Mouse (Mus musculus): Measurements from ENCODE around the gene Thsd1. TPM values are rescaled to one million over a fixed set of nuclear protein-coding genes. Genes with fewer than 3 reads are reported as not detected.
"Not testable (repeated sequence)": the region's sequence is repeated elsewhere in the genome, so short reads cannot be mapped to it uniquely, and the experiment has no call there.

The Thsd1 gene
- polyA plus RNA-seq, 1 experiment: 0.07 TPM

- no peaks in the 10 kb centered on the region for H3K27me3 ChIP-seq (ENCODE audit: control insufficient read depth, insufficient read depth, insufficient read length)
- H3ac ChIP-seq (ENCODE audit: control insufficient read depth, insufficient read length): no peak overlapping the region
- TF ChIP-seq SRF (IDR thresholded peaks at IDR 0.05; ENCODE audit: control insufficient read depth, insufficient read length, low read depth): no peak
- TF ChIP-seq MYOD1 (IDR thresholded peaks at IDR 0.05; ENCODE audit: control insufficient read depth in 1 of 3, insufficient read length in 2 of 3, low read depth in 2 of 3): no peak
- no peak for TF ChIP-seq CEBPB (IDR thresholded peaks at IDR 0.05; ENCODE audit: insufficient read depth, poor library complexity, severe bottlenecking)
- TF ChIP-seq TCF12 (IDR thresholded peaks at IDR 0.05; ENCODE audit: insufficient read depth, poor library complexity, severe bottlenecking): no peak
- no peak for TF ChIP-seq MYOG (IDR thresholded peaks at IDR 0.05; ENCODE audit: control insufficient read depth in 1 of 3, insufficient read depth in 1 of 3, insufficient read length in 2 of 3, low read depth in 2 of 3)
- no peak for TF ChIP-seq TCF3 (IDR thresholded peaks at IDR 0.05; ENCODE audit: insufficient read length, low read depth)
These were observed 47.5 kb downstream of the Thsd1 start for GRCm38 (mm10) chr8:22274641-22275040.

GRCm38 (mm10) chr8:22282999-22283491, 55.9 kb downstream of the Thsd1 start, which contains the start of gene Tpte:
TSS of gene Tpte (plus strand) at chr8:22283441.
- H3K36me3 ChIP-seq (ENCODE audit: control insufficient read depth, insufficient read depth): no peaks in the 10 kb centered on the region
- no peaks in the 10 kb centered on the region for H3K79me2 ChIP-seq (ENCODE audit: control insufficient read depth, insufficient read depth)
- no peaks in the 10 kb centered on the region for H3K27me3 ChIP-seq (ENCODE audit: control insufficient read depth, insufficient read depth, insufficient read length)
- no peak for TF ChIP-seq TCF12 (IDR thresholded peaks at IDR 0.05; ENCODE audit: insufficient read depth, poor library complexity, severe bottlenecking)
- no peak for TF ChIP-seq CEBPB (IDR thresholded peaks at IDR 0.05; ENCODE audit: insufficient read depth, poor library complexity, severe bottlenecking)
- TF ChIP-seq SRF (IDR thresholded peaks at IDR 0.05; ENCODE audit: control insufficient read depth, insufficient read length, low read depth): no peak
- no peak for TF ChIP-seq TCF3 (IDR thresholded peaks at IDR 0.05; ENCODE audit: insufficient read length, low read depth)
- TF ChIP-seq USF1 (IDR thresholded peaks at IDR 0.05; ENCODE audit: low read depth): no peak
- no peak for TF ChIP-seq POLR2AphosphoS2 (IDR thresholded peaks at IDR 0.05; ENCODE audit: insufficient read length, low read depth)
- H3K4me3 ChIP-seq: no peak within 1 kb of the TSS
- H3K4me2 ChIP-seq (ENCODE audit: low read depth): no peak within 1 kb of the TSS
- no peak within 1 kb of the TSS for H3ac ChIP-seq (ENCODE audit: control insufficient read depth, insufficient read length)

More at GRCm38 (mm10) chr8:22274641-22275040, 47.5 kb downstream of the Thsd1 start:
- H3K4me2 ChIP-seq (ENCODE audit: low read depth): no peak overlapping the region
- no peak overlapping the region for H3K4me3 ChIP-seq
- no peaks in the 10 kb centered on the region for H3K79me2 ChIP-seq (ENCODE audit: control insufficient read depth, insufficient read depth)
- H3K36me3 ChIP-seq (ENCODE audit: control insufficient read depth, insufficient read depth): no peaks in the 10 kb centered on the region

- no peak for TF ChIP-seq POLR2A (IDR thresholded peaks at IDR 0.05; ENCODE audit: insufficient read length, low read depth)
- TF ChIP-seq TCF12 (IDR thresholded peaks at IDR 0.05; ENCODE audit: insufficient read depth, poor library complexity, severe bottlenecking): no peak
- no peak for TF ChIP-seq MYOG (IDR thresholded peaks at IDR 0.05; ENCODE audit: control insufficient read depth in 1 of 3, insufficient read depth in 1 of 3, insufficient read length in 2 of 3, low read depth in 2 of 3)
- TF ChIP-seq SRF (IDR thresholded peaks at IDR 0.05; ENCODE audit: control insufficient read depth, insufficient read length, low read depth): no peak
- TF ChIP-seq E2F4 (IDR thresholded peaks at IDR 0.05; ENCODE audit: insufficient read depth): no peak
- TF ChIP-seq CEBPB (IDR thresholded peaks at IDR 0.05; ENCODE audit: insufficient read depth, poor library complexity, severe bottlenecking): no peak
- TF ChIP-seq MAX (IDR thresholded peaks at IDR 0.05; ENCODE audit: low read depth): no peak
- TF ChIP-seq POLR2AphosphoS2 (IDR thresholded peaks at IDR 0.05; ENCODE audit: insufficient read length, low read depth): no peak
- no peak for TF ChIP-seq TCF3 (IDR thresholded peaks at IDR 0.05; ENCODE audit: insufficient read length, low read depth)
- no peak for TF ChIP-seq MYOD1 (IDR thresholded peaks at IDR 0.05; ENCODE audit: control insufficient read depth in 1 of 3, insufficient read length in 2 of 3, low read depth in 2 of 3)
- no peak for TF ChIP-seq REST (IDR thresholded peaks at IDR 0.05; ENCODE audit: insufficient read depth, insufficient read length)
- no peak for TF ChIP-seq USF1 (IDR thresholded peaks at IDR 0.05; ENCODE audit: low read depth)
- Histone ChIP-seq H3K79me2 (ENCODE audit: control insufficient read depth, insufficient read depth) (no peaks in the 10 kb centered on the region), H3ac (ENCODE audit: control insufficient read depth, insufficient read length) (no peak overlapping the region), H3K27me3 (ENCODE audit: control insufficient read depth, insufficient read depth, insufficient read length) (peaks cover 14% of the 10 kb centered on the region), H3K36me3 (ENCODE audit: control insufficient read depth, insufficient read depth) (no peaks in the 10 kb centered on the region), H3K4me2 (ENCODE audit: low read depth) (no peak overlapping the region), H3K4me3 (no peak overlapping the region)
These were observed 75.2 kb downstream of the Thsd1 start for GRCm38 (mm10) chr8:22302326-22302725.

- Histone ChIP-seq H3K79me2 (ENCODE audit: control insufficient read depth, insufficient read depth) (no peaks in the 10 kb centered on the region), H3ac (ENCODE audit: control insufficient read depth, insufficient read length) (no peak overlapping the region), H3K4me3 (no peak overlapping the region), H3K36me3 (ENCODE audit: control insufficient read depth, insufficient read depth) (no peaks in the 10 kb centered on the region), H3K27me3 (ENCODE audit: control insufficient read depth, insufficient read depth, insufficient read length) (peaks cover 14% of the 10 kb centered on the region), H3K4me2 (ENCODE audit: low read depth) (peak overlapping the region; percentile 42)
- TF ChIP-seq SRF (IDR thresholded peaks at IDR 0.05; ENCODE audit: control insufficient read depth, insufficient read length, low read depth) (no peak), MYOG (IDR thresholded peaks at IDR 0.05; ENCODE audit: control insufficient read depth in 1 of 3, insufficient read depth in 1 of 3, insufficient read length in 2 of 3, low read depth in 2 of 3) (no peak)
These were observed 75.8 kb downstream of the Thsd1 start for GRCm38 (mm10) chr8:22302896-22303306.

GRCm38 (mm10) chr8:22304045-22304444, 76.9 kb downstream of the Thsd1 start:
- not testable (repeated sequence) for H3K4me3 ChIP-seq; H3K27me3 ChIP-seq (ENCODE audit: control insufficient read depth, insufficient read depth, insufficient read length); H3K79me2 ChIP-seq (ENCODE audit: control insufficient read depth, insufficient read depth); H3K4me2 ChIP-seq (ENCODE audit: low read depth); H3ac ChIP-seq (ENCODE audit: control insufficient read depth, insufficient read length); H3K36me3 ChIP-seq (ENCODE audit: control insufficient read depth, insufficient read depth)

- Histone ChIP-seq H3K4me3 (no peak overlapping the region), H3ac (ENCODE audit: control insufficient read depth, insufficient read length) (no peak overlapping the region), H3K79me2 (ENCODE audit: control insufficient read depth, insufficient read depth) (no peaks in the 10 kb centered on the region), H3K36me3 (ENCODE audit: control insufficient read depth, insufficient read depth) (no peaks in the 10 kb centered on the region), H3K27me3 (ENCODE audit: control insufficient read depth, insufficient read depth, insufficient read length) (peaks cover 8% of the 10 kb centered on the region), H3K4me2 (ENCODE audit: low read depth) (no peak overlapping the region)
- TF ChIP-seq TCF3 (IDR thresholded peaks at IDR 0.05; ENCODE audit: insufficient read length, low read depth) (no peak), E2F4 (IDR thresholded peaks at IDR 0.05; ENCODE audit: insufficient read depth) (no peak), MYOD1 (IDR thresholded peaks at IDR 0.05; ENCODE audit: control insufficient read depth in 1 of 3, insufficient read length in 2 of 3, low read depth in 2 of 3) (no peak), MYOG (IDR thresholded peaks at IDR 0.05; ENCODE audit: control insufficient read depth in 1 of 3, insufficient read depth in 1 of 3, insufficient read length in 2 of 3, low read depth in 2 of 3) (no peak), USF1 (IDR thresholded peaks at IDR 0.05; ENCODE audit: low read depth) (no peak), SRF (IDR thresholded peaks at IDR 0.05; ENCODE audit: control insufficient read depth, insufficient read length, low read depth) (no peak), MAX (IDR thresholded peaks at IDR 0.05; ENCODE audit: low read depth) (no peak), CEBPB (IDR thresholded peaks at IDR 0.05; ENCODE audit: insufficient read depth, poor library complexity, severe bottlenecking) (no peak), POLR2A (IDR thresholded peaks at IDR 0.05; ENCODE audit: insufficient read length, low read depth) (no peak), REST (IDR thresholded peaks at IDR 0.05; ENCODE audit: insufficient read depth, insufficient read length) (no peak), POLR2AphosphoS2 (IDR thresholded peaks at IDR 0.05; ENCODE audit: insufficient read length, low read depth) (no peak), TCF12 (IDR thresholded peaks at IDR 0.05; ENCODE audit: insufficient read depth, poor library complexity, severe bottlenecking) (no peak)
These were observed 79.9 kb downstream of the Thsd1 start for GRCm38 (mm10) chr8:22306999-22307398.
